Mouse (Mus musculus) forebrain, embryonic 11.5 days (tissue): ENCODE data around the gene Clasp2. TPM values are rescaled to one million over a fixed set of nuclear protein-coding genes. Genes with fewer than 3 reads are reported as not detected.

Source experiments
- ATAC-seq: fragments of 200-750 bp; cut with Nextera tagmentation; replicated peaks from 2 replicates; pipeline ENCODE4 v1.8.0; 2017; ENCODE audit warnings: moderate TSS enrichment; ENCODE audit not compliant: low FRiP score
- DNase-seq: peaks from one replicate; pipeline ENCODE4 v3.0.0-alpha.2; 2017; ENCODE audit warnings: low spot score
- H3K27ac ChIP-seq: fragments of 300-500 bp; sonication (generic); 2 replicates; pipeline ENCODE4 v1.5.1; 2014; ENCODE audit warnings: low read depth, low read length
- H3K27me3 ChIP-seq: fragments of 300-500 bp; sonication (generic); 2 replicates; pipeline ENCODE4 v1.6.1; 2014; ENCODE audit warnings: mild to moderate bottlenecking, low read length, mixed read lengths; ENCODE audit not compliant: control insufficient read depth, insufficient read depth
- H3K36me3 ChIP-seq: fragments of 300-500 bp; sonication (generic); 2 replicates; pipeline ENCODE4 v1.6.1; 2014; ENCODE audit warnings: mild to moderate bottlenecking, low read length, moderate library complexity, mixed read lengths; ENCODE audit not compliant: control insufficient read depth, insufficient read depth
- H3K4me1 ChIP-seq: fragments of 300-500 bp; sonication (generic); replicated peaks from 2 replicates; pipeline ENCODE4 v1.6.1; 2014; ENCODE audit warnings: low read length, mixed read lengths; ENCODE audit not compliant: control insufficient read depth, insufficient read depth
- H3K4me2 ChIP-seq: fragments of 300-500 bp; sonication (generic); 2 replicates; pipeline ENCODE4 v1.6.1; 2014; ENCODE audit warnings: low read depth, mild to moderate bottlenecking, low read length, moderate library complexity, mixed read lengths; ENCODE audit not compliant: severe bottlenecking
- H3K4me3 ChIP-seq: fragments of 300-500 bp; sonication (generic); 2 replicates; pipeline ENCODE4 v1.5.1; 2014; ENCODE audit warnings: low read depth, low read length
- H3K9ac ChIP-seq: fragments of 300-500 bp; sonication (generic); 2 replicates; pipeline ENCODE4 v1.6.1; 2014; ENCODE audit warnings: low read length
- H3K9me3 ChIP-seq: fragments of 300-500 bp; sonication (generic); 2 replicates; pipeline ENCODE4 v1.6.1; 2016; ENCODE audit warnings: low read length, mixed read lengths; ENCODE audit not compliant: control insufficient read depth
- WGBS: fragments of 180-500 bp; shearing (Covaris S2); extraction: QIAGEN DNeasy Blood & Tissue Kit; methylation state at CpG from one replicate; pipeline ENCODE4 v1.1.7; 2014; 5-methylcytosine and 5-hydroxymethylcytosine counted together
- polyA plus RNA-seq: library from polyadenylated mRNA; unstranded; fragments of >200 nt; fragmentation: Nextera tagmentation; extraction: Ambion mirVana; gene quantifications from 2 replicates; pipeline ENCODE4 v1.2.1, GENCODE M21; 2014

Clasp2 gene
- polyA plus RNA-seq, 1 experiment from 2014 or later, result 59.2 TPM

GRCm38 (mm10) chr9:113964415-113964814 lies 223.1 kb downstream of the Clasp2 start:
- no peak for ATAC-seq
- 97% methylated on average over 8 of the region's 8 CpGs for WGBS
- H3K4me2 ChIP-seq, result no peak overlapping the region
- no peaks in the 10 kb centered on the region for H3K27me3 ChIP-seq
- no peak overlapping the region for H3K27ac ChIP-seq
- DNase-seq, result no peak
- no peaks in the 10 kb centered on the region for H3K4me1 ChIP-seq
- no peaks in the 10 kb centered on the region for H3K9me3 ChIP-seq
- peaks cover 11% of the 10 kb centered on the region for H3K36me3 ChIP-seq
- H3K4me3 ChIP-seq, result no peak overlapping the region
- H3K9ac ChIP-seq, result no peak overlapping the region

GRCm38 (mm10) chr9:113966838-113967237 lies 225.6 kb downstream of the Clasp2 start:
- Histone ChIP-seq H3K27me3 (no peaks in the 10 kb centered on the region), H3K4me2 (no peak overlapping the region), H3K9me3 (no peaks in the 10 kb centered on the region), H3K9ac (no peak overlapping the region), H3K36me3 (peaks cover 11% of the 10 kb centered on the region), H3K4me3 (no peak overlapping the region), H3K27ac (no peak overlapping the region), H3K4me1 (no peaks in the 10 kb centered on the region)
- WGBS, result 94% methylated on average over 4 of the region's 4 CpGs
- ATAC-seq (no peak), DNase-seq (no peak)

- no peaks in the 10 kb centered on the region for H3K9me3 ChIP-seq
- H3K4me2 ChIP-seq, result no peak overlapping the region
Observed at GRCm38 (mm10) chr9:113968967-113969366, 227.7 kb downstream of the Clasp2 start.

More at GRCm38 (mm10) chr9:113968967-113969366, 227.7 kb downstream of the Clasp2 start:
- WGBS, result 90% methylated on average over 7 of the region's 7 CpGs
- ATAC-seq, result no peak
- no peaks in the 10 kb centered on the region for H3K27me3 ChIP-seq
- H3K4me1 ChIP-seq, result no peaks in the 10 kb centered on the region
- H3K4me3 ChIP-seq, result no peak overlapping the region
- DNase-seq, result no peak
- H3K36me3 ChIP-seq, result peaks cover 10% of the 10 kb centered on the region
- H3K27ac ChIP-seq, result no peak overlapping the region
- no peak overlapping the region for H3K9ac ChIP-seq

Other genes starting within 250 kb of the Clasp2 start
- gene Pdcd6ip, start 33.2 kb upstream of the Clasp2 start, polyA plus RNA-seq, result 56.7 and 66.7 TPM in 2 replicates
- 51.7 and 52.5 TPM in 2 replicates for gene Ubp1, start 189.5 kb downstream of the Clasp2 start, polyA plus RNA-seq